Mouse (Mus musculus) heart, postnatal 36 days (tissue): ENCODE results near the gene Misp. TPM values are rescaled to one million over a fixed set of nuclear protein-coding genes. Genes with fewer than 3 reads are reported as not detected.

Experiments used
- DNase-seq, 2 experiments: peaks; one replicate each; pipeline ENCODE4 v3.0.0; 2021 to 2022
- intact Hi-C: fragments of 180-260 bp; cut with DNase I; formaldehyde crosslinking; loops from one replicate; pipeline ENCODE4 v1.15.1; 2025
- total RNA-seq, 2 experiments: library from RNA; stranded (reverse); gene quantifications; 2 replicates each; pipeline ENCODE4 v1.2.3; 2021

The Misp gene
- total RNA-seq, 2 experiments from 2014 or later, result 0.62 TPM; not detected in 1

GRCm38 (mm10) chr10:79819606-79820005 is 1.2 kb upstream of the Misp start:
- no peak for DNase-seq
- intact Hi-C loops, result no loop called here

- no peak for DNase-seq
- intact Hi-C loops, result no loop called here
Measured at GRCm38 (mm10) chr10:79820277-79820676, 512 bp upstream of the Misp start.

GRCm38 (mm10) chr10:79821731-79822130 is 942 bp downstream of the Misp start:
- no peak for DNase-seq
- intact Hi-C loops, result no loop called here

GRCm38 (mm10) chr10:79822372-79822771 is 1.6 kb downstream of the Misp start:
- no peak for DNase-seq
- intact Hi-C loops, result no loop called here

GRCm38 (mm10) chr10:79823011-79823410 is 2.2 kb downstream of the Misp start:
- DNase-seq, result no peak
- intact Hi-C loops, result no loop called here

- intact Hi-C loops, result no loop called here
- no peak for DNase-seq
Measured at GRCm38 (mm10) chr10:79824413-79824812, 3.6 kb downstream of the Misp start.

GRCm38 (mm10) chr10:79831583-79831982 is 10.8 kb downstream of the Misp start:
- DNase-seq, result no peak
- intact Hi-C loops, result no loop called here

- intact Hi-C loops, result no loop called here
- no peak for DNase-seq
Measured at GRCm38 (mm10) chr10:79832026-79832785, 11.4 kb downstream of the Misp start.

GRCm38 (mm10) chr10:79832786-79833181 is 12.0 kb downstream of the Misp start:
- intact Hi-C loops, result no loop called here
- no peak for DNase-seq

GRCm38 (mm10) chr10:79834769-79835398 is 14.1 kb downstream of the Misp start:
- peak; percentile 81 to 86 for DNase-seq
- intact Hi-C loops, result loop anchor here (1.0 to 2.0 kb wide), 4 partner anchors 48 to 123 kb away; no protein-coding TSS in a partner anchor

GRCm38 (mm10) chr10:79836918-79837317 is 16.1 kb downstream of the Misp start:
- intact Hi-C loops, result no loop called here
- DNase-seq, result no peak

- DNase-seq, result no peak
- intact Hi-C loops, result no loop called here
Measured at GRCm38 (mm10) chr10:79838151-79838550, 17.4 kb downstream of the Misp start.

GRCm38 (mm10) chr10:79840091-79840490 is 19.3 kb downstream of the Misp start:
- intact Hi-C loops, result loop anchor here (2.0 kb wide), 1 partner anchor 19 kb away; no protein-coding TSS in a partner anchor
- DNase-seq, result no peak

- DNase-seq, result peak; percentile 61 to 71
- intact Hi-C loops, result loop anchor here (2.0 kb wide), 1 partner anchor 18 kb away; no protein-coding TSS in a partner anchor
Measured at GRCm38 (mm10) chr10:79840644-79841551, 20.1 kb downstream of the Misp start.

- intact Hi-C loops, result no loop called here
- no peak for DNase-seq
Measured at GRCm38 (mm10) chr10:79842322-79842721, 21.5 kb downstream of the Misp start.

- intact Hi-C loops, result no loop called here
- no peak for DNase-seq
Measured at GRCm38 (mm10) chr10:79843476-79843875, 22.7 kb downstream of the Misp start.

- no peak for DNase-seq
- intact Hi-C loops, result no loop called here
Measured at GRCm38 (mm10) chr10:79846553-79846952, 25.8 kb downstream of the Misp start.

- intact Hi-C loops, result no loop called here
- DNase-seq, result no peak
Measured at GRCm38 (mm10) chr10:79849941-79850628, 29.3 kb downstream of the Misp start.

GRCm38 (mm10) chr10:79851653-79852052 is 30.9 kb downstream of the Misp start:
- no peak for DNase-seq
- intact Hi-C loops, result no loop called here

GRCm38 (mm10) chr10:79852107-79852789 is 31.5 kb downstream of the Misp start:
- peak; percentile 51 to 58 for DNase-seq
- intact Hi-C loops, result no loop called here
